Mouse (Mus musculus) ES-Bruce4 (cell line): ENCODE results near the gene Crtc3. TPM values are rescaled to one million over a fixed set of nuclear protein-coding genes. Genes with fewer than 3 reads are reported as not detected.

ENCODE experiments used
- H3K27ac ChIP-seq: 2 replicates; pipeline ENCODE4 v1.5.1; 2012; ENCODE audit warnings: low read length, inconsistent platforms; ENCODE audit not compliant: insufficient read depth
- H3K27me3 ChIP-seq: 2 replicates; pipeline ENCODE4 v1.6.1; 2012; ENCODE audit warnings: mild to moderate bottlenecking, low read length, inconsistent platforms; ENCODE audit not compliant: control insufficient read depth, poor library complexity, insufficient read depth, severe bottlenecking
- H3K36me3 ChIP-seq: 2 replicates; pipeline ENCODE4 v1.6.1; 2012; ENCODE audit warnings: inconsistent platforms, mild to moderate bottlenecking, low read length, moderate library complexity; ENCODE audit not compliant: control insufficient read depth, poor library complexity, insufficient read depth, severe bottlenecking
- H3K4me1 ChIP-seq: one replicate; pipeline ENCODE4 v1.8.1; 2011; ENCODE audit warnings: low read length; ENCODE audit not compliant: control insufficient read depth, insufficient read depth
- H3K4me3 ChIP-seq: 2 replicates; pipeline ENCODE4 v1.5.1; 2011; ENCODE audit warnings: low read depth, mild to moderate bottlenecking, low read length
- H3K9ac ChIP-seq: 2 replicates; pipeline ENCODE4 v1.6.1; 2012; ENCODE audit warnings: low read depth, mild to moderate bottlenecking, inconsistent platforms; ENCODE audit not compliant: poor library complexity, severe bottlenecking
- H3K9me3 ChIP-seq: replicated peaks from 2 replicates; pipeline ENCODE4 v1.6.1; 2012; ENCODE audit warnings: mild to moderate bottlenecking, low read length, inconsistent platforms; ENCODE audit not compliant: control insufficient read depth, poor library complexity, insufficient read depth, severe bottlenecking
- CTCF ChIP-seq: IDR thresholded peaks from one replicate; pipeline ENCODE4 v1.8.1; 2011; ENCODE audit warnings: low read depth, low read length
- EP300 ChIP-seq: IDR thresholded peaks from 2 replicates; pipeline ENCODE4 v1.6.1; 2011; ENCODE audit warnings: low read depth, low read length; ENCODE audit not compliant: insufficient read depth
- POLR2A ChIP-seq: IDR thresholded peaks from one replicate; pipeline ENCODE4 v1.8.1; 2011; ENCODE audit warnings: low read length; ENCODE audit not compliant: insufficient read depth
- polyA plus RNA-seq: library from polyadenylated mRNA; stranded (reverse); fragments of >200 nt; gene quantifications from 2 replicates; pipeline ENCODE4 v1.2.4, GENCODE M21; 2011; ENCODE audit warnings: low read depth; ENCODE audit not compliant: missing spikeins, insufficient read depth, insufficient read length

The Crtc3 gene
- polyA plus RNA-seq, 1 experiment: 8.0 TPM

GRCm38 (mm10) chr7:80554180-80555021 is 134.3 kb downstream of the Crtc3 start:
- H3K9ac ChIP-seq: no peak overlapping the region
- no peak overlapping the region for H3K4me3 ChIP-seq
- H3K4me1 ChIP-seq: no peaks in the 10 kb centered on the region
- no peaks in the 10 kb centered on the region for H3K9me3 ChIP-seq
- TF ChIP-seq POLR2A (no peak), EP300 (no peak), CTCF (no peak)
- no peaks in the 10 kb centered on the region for H3K27me3 ChIP-seq
- no peaks in the 10 kb centered on the region for H3K36me3 ChIP-seq
- no peak overlapping the region for H3K27ac ChIP-seq

DNA sequence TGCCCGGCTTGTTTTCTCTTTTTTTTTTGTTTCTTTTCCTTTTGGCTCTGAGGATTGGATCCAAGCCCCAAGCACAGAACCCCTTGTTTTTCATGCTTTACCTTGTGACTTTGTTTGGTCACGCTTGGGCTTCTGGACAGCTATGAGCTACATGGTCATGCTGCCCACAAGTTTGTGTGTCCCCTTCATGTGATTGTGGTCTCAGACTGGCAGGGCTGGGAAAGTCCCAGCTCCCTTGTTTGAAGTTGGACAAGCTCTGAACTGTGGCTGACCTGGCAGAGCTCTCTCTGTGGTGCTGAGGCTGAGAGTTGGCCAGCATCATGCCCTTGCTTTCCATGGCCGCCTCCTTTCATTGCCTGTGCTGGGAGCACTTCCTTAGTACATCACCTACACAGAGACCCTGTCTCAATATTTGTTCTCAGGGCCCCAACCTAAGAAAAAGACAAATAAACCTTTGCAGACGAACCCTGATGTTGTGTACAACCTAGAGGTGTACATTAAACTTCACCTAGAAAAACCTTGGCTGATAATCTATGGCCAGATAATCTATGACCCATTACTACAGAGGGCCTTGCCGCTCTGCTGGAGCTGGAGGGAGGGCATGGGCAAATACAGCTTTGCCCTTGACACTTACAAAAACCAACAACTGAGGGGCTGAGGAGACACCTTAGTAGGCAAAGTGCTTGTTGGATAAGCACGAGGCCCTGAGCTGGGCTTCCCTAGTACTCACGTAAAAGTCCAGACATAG is 140.0 kb downstream of the Crtc3 start:
- H3K4me1 ChIP-seq: no peaks in the 10 kb centered on the region
- H3K9ac ChIP-seq: no peak overlapping the region
- H3K27me3 ChIP-seq: no peaks in the 10 kb centered on the region
- TF ChIP-seq POLR2A: no peak
- no peak for TF ChIP-seq CTCF
- TF ChIP-seq EP300: no peak
- no peak overlapping the region for H3K4me3 ChIP-seq
- H3K36me3 ChIP-seq: no peaks in the 10 kb centered on the region
- H3K9me3 ChIP-seq: no peaks in the 10 kb centered on the region
- H3K27ac ChIP-seq: no peak overlapping the region

DNA sequence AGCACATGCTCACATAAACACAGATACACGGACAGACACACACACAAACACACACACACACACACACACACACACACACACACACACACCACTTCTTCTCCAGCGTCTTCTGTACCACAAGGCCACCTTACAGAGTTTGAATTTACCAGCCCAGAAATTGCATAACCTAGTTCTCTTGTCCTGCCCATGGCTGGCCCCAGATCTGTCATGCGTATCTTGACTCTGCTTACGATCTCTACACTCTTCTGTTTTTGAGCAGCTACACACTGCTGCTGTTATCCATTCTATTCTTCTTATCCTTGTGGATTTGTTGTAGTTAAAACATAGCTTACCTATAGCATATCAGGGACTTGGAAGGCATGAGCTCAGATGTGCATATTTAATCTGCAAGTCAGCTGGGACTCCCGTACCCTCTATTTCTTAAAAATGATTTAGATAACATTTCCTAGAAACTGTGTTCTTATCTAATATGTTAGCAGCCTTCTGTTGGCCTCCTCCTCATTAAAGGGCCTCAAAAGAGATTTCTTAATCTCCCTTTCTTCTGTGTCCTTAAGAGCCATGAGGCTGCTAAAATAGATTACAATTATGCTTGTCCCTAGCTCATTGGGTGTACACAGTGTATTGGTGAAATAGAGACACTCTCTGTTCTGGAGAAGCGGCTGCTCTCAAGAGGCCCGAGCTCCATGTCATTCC is 146.4 kb downstream of the Crtc3 start:
- Histone ChIP-seq H3K9ac (no peak overlapping the region), H3K4me1 (peaks cover 5% of the 10 kb centered on the region), H3K27ac (no peak overlapping the region), H3K4me3 (no peak overlapping the region), H3K27me3 (no peaks in the 10 kb centered on the region), H3K9me3 (no peaks in the 10 kb centered on the region), H3K36me3 (no peaks in the 10 kb centered on the region)
- TF ChIP-seq CTCF: no peak
- TF ChIP-seq EP300: no peak
- TF ChIP-seq POLR2A: no peak

DNA sequence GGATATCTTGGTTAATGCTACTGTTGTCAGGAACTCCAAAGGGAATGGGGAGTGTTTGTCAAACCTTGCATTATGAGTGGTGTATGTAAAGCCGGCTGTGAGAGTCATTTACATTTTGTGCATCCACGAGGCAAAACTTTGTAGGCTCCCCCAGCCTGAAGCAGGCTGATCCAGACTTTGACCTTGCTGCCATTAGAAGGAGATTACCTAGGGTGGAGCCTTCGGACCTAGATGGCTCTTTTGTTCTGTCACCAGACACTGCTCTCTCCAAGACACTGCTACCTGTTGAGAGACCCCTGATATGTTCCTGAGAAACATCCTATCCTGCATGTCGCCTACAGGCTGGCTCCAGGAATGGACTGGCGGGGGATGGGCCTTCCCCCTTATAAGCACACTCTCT is 149.1 kb downstream of the Crtc3 start:
- Histone ChIP-seq H3K4me3 (no peak overlapping the region), H3K9ac (no peak overlapping the region), H3K27me3 (no peaks in the 10 kb centered on the region), H3K4me1 (peaks cover 5% of the 10 kb centered on the region), H3K9me3 (no peaks in the 10 kb centered on the region), H3K36me3 (no peaks in the 10 kb centered on the region), H3K27ac (0 out of 2 replicates have a peak overlapping the region, but pooled peaks have one; percentile 13)
- TF ChIP-seq EP300: no peak
- TF ChIP-seq POLR2A: no peak
- TF ChIP-seq CTCF: no peak

Other genes with a start within 250 kb of the Crtc3 start
- 107 and 139 TPM in 2 replicates for gene Blm, start 153.8 kb downstream of the Crtc3 start, polyA plus RNA-seq
- 215 and 222 TPM in 2 replicates for gene Iqgap1, start 137.1 kb upstream of the Crtc3 start, polyA plus RNA-seq
- gene Zscan2, start 172.0 kb upstream of the Crtc3 start, polyA plus RNA-seq: 4.5 and 4.9 TPM in 2 replicates
- gene Wdr73, start 212.4 kb upstream of the Crtc3 start, polyA plus RNA-seq: 35.9 and 39.3 TPM in 2 replicates
- gene Nmb, start 216.2 kb upstream of the Crtc3 start, polyA plus RNA-seq: 5.2 and 6.0 TPM in 2 replicates